Mouse (Mus musculus) myocyte (in vitro differentiated cells): ENCODE data around the gene Dscaml1. TPM values are rescaled to one million over a fixed set of nuclear protein-coding genes. Genes with fewer than 3 reads are reported as not detected.

ENCODE experiments used
- H3K27me3 ChIP-seq: one replicate; pipeline ENCODE4 v1.6.1; 2011; ENCODE audit not compliant: control insufficient read depth, insufficient read depth, insufficient read length
- H3K36me3 ChIP-seq: one replicate; pipeline ENCODE4 v1.6.1; 2011; ENCODE audit not compliant: control insufficient read depth, insufficient read depth
- H3K4me2 ChIP-seq: one replicate; pipeline ENCODE4 v1.6.1; 2011; ENCODE audit warnings: low read depth, control low read depth
- H3K4me3 ChIP-seq: one replicate; pipeline ENCODE4 v1.5.1; 2011; ENCODE audit warnings: mild to moderate bottlenecking, control low read depth, moderate library complexity
- H3K79me2 ChIP-seq: one replicate; pipeline ENCODE4 v1.6.1; 2011; ENCODE audit not compliant: control insufficient read depth, insufficient read depth
- H3ac ChIP-seq: one replicate; pipeline ENCODE4 v1.6.1; 2011; ENCODE audit not compliant: control insufficient read depth, insufficient read length
- CEBPB ChIP-seq: IDR thresholded peaks from 2 replicates; pipeline ENCODE4 v1.6.1; 2011; ENCODE audit warnings: mild to moderate bottlenecking, moderate library complexity; ENCODE audit not compliant: poor library complexity, insufficient read depth, severe bottlenecking
- E2F4 ChIP-seq: IDR thresholded peaks from one replicate; pipeline ENCODE4 v1.6.1; 2011; ENCODE audit warnings: mild to moderate bottlenecking, control low read depth, moderate library complexity; ENCODE audit not compliant: insufficient read depth
- MAX ChIP-seq: IDR thresholded peaks from one replicate; pipeline ENCODE4 v1.6.1; 2011; ENCODE audit warnings: low read depth, mild to moderate bottlenecking, control low read depth
- MYOD1 ChIP-seq, 3 experiments: IDR thresholded peaks; one replicate each; pipeline ENCODE4 v1.6.1; 2011; ENCODE audit warnings: control low read depth in 2 of 3, low read depth in 2 of 3, mild to moderate bottlenecking in 2 of 3, moderate library complexity in 1 of 3; ENCODE audit not compliant: insufficient read length in 2 of 3, control insufficient read depth in 1 of 3
- MYOG ChIP-seq, 3 experiments: IDR thresholded peaks; one replicate each; pipeline ENCODE4 v1.6.1; 2011; ENCODE audit warnings: control low read depth in 2 of 3, low read depth in 2 of 3, mild to moderate bottlenecking in 2 of 3; ENCODE audit not compliant: insufficient read length in 2 of 3, control insufficient read depth in 1 of 3, insufficient read depth in 1 of 3
- POLR2A ChIP-seq: IDR thresholded peaks from one replicate; pipeline ENCODE4 v1.6.1; 2011; ENCODE audit warnings: low read depth, mild to moderate bottlenecking, control low read depth, moderate library complexity; ENCODE audit not compliant: insufficient read length
- POLR2AphosphoS2 ChIP-seq: IDR thresholded peaks from one replicate; pipeline ENCODE4 v1.6.1; 2011; ENCODE audit warnings: low read depth, control low read depth; ENCODE audit not compliant: insufficient read length
- REST ChIP-seq: IDR thresholded peaks from one replicate; pipeline ENCODE4 v1.6.1; 2011; ENCODE audit warnings: mild to moderate bottlenecking, control low read depth, moderate library complexity; ENCODE audit not compliant: insufficient read depth, insufficient read length
- SRF ChIP-seq: IDR thresholded peaks from one replicate; pipeline ENCODE4 v1.6.1; 2011; ENCODE audit warnings: low read depth; ENCODE audit not compliant: control insufficient read depth, insufficient read length
- TCF12 ChIP-seq: IDR thresholded peaks from one replicate; pipeline ENCODE4 v1.6.1; 2011; ENCODE audit warnings: mild to moderate bottlenecking, control low read depth; ENCODE audit not compliant: poor library complexity, insufficient read depth, severe bottlenecking
- TCF3 ChIP-seq: IDR thresholded peaks from one replicate; pipeline ENCODE4 v1.6.1; 2011; ENCODE audit warnings: low read depth, control low read depth; ENCODE audit not compliant: insufficient read length
- USF1 ChIP-seq: IDR thresholded peaks from one replicate; pipeline ENCODE4 v1.6.1; 2011; ENCODE audit warnings: low read depth, mild to moderate bottlenecking, control low read depth, moderate library complexity
- polyA plus RNA-seq: library from polyadenylated mRNA; unstranded; fragments of >200 nt; fragmentation: generic; extraction: Trizol; gene quantifications from one replicate; pipeline ENCODE4 v1.2.1, GENCODE M21; 2012; ENCODE audit warnings: missing spikeins

Gene Dscaml1
- polyA plus RNA-seq, 1 experiment = not detected

GRCm38 (mm10) chr9:45470746-45471471 lies 44.5 kb downstream of the Dscaml1 start:
- TF ChIP-seq MAX (no peak), MYOG (IDR thresholded peaks at IDR 0.05; ENCODE audit: control insufficient read depth in 1 of 3, insufficient read depth in 1 of 3, insufficient read length in 2 of 3, low read depth in 2 of 3) (no peak), SRF (no peak), MYOD1 (IDR thresholded peaks at IDR 0.05; ENCODE audit: control insufficient read depth in 1 of 3, insufficient read length in 2 of 3, low read depth in 2 of 3) (no peak), REST (no peak), POLR2AphosphoS2 (no peak), TCF3 (no peak), USF1 (no peak), CEBPB (no peak), E2F4 (no peak), POLR2A (no peak), TCF12 (no peak)
- Histone ChIP-seq H3K4me3 (no peak overlapping the region), H3K4me2 (no peak overlapping the region), H3K36me3 (no peaks in the 10 kb centered on the region), H3ac (no peak overlapping the region), H3K79me2 (no peaks in the 10 kb centered on the region), H3K27me3 (peaks cover 8% of the 10 kb centered on the region)

GRCm38 (mm10) chr9:45471691-45472090 lies 45.3 kb downstream of the Dscaml1 start:
- H3K36me3 ChIP-seq = no peaks in the 10 kb centered on the region
- no peak overlapping the region for H3ac ChIP-seq
- H3K27me3 ChIP-seq = peaks cover 8% of the 10 kb centered on the region
- H3K4me3 ChIP-seq = no peak overlapping the region
- H3K4me2 ChIP-seq = no peak overlapping the region
- no peak for TF ChIP-seq USF1
- no peak for TF ChIP-seq REST
- TF ChIP-seq POLR2A = no peak
- no peak for TF ChIP-seq CEBPB
- no peak for TF ChIP-seq E2F4
- TF ChIP-seq TCF3 = no peak
- TF ChIP-seq MYOG (IDR thresholded peaks at IDR 0.05; ENCODE audit: control insufficient read depth in 1 of 3, insufficient read depth in 1 of 3, insufficient read length in 2 of 3, low read depth in 2 of 3) = no peak
- TF ChIP-seq TCF12 = no peak
- no peak for TF ChIP-seq MYOD1 (IDR thresholded peaks at IDR 0.05; ENCODE audit: control insufficient read depth in 1 of 3, insufficient read length in 2 of 3, low read depth in 2 of 3)
- no peak for TF ChIP-seq POLR2AphosphoS2
- no peaks in the 10 kb centered on the region for H3K79me2 ChIP-seq

- H3K79me2 ChIP-seq = no peaks in the 10 kb centered on the region
- no peaks in the 10 kb centered on the region for H3K36me3 ChIP-seq
- H3ac ChIP-seq = no peak overlapping the region
- no peak overlapping the region for H3K4me3 ChIP-seq
- no peak for TF ChIP-seq MAX
- no peak for TF ChIP-seq TCF3
- no peak for TF ChIP-seq POLR2AphosphoS2
- no peak for TF ChIP-seq USF1
- no peak for TF ChIP-seq REST
- no peak for TF ChIP-seq E2F4
- no peak for TF ChIP-seq POLR2A
- peaks cover 8% of the 10 kb centered on the region for H3K27me3 ChIP-seq
- no peak overlapping the region for H3K4me2 ChIP-seq
Observed at GRCm38 (mm10) chr9:45474874-45475273, 48.4 kb downstream of the Dscaml1 start.

- H3K36me3 ChIP-seq = no peaks in the 10 kb centered on the region
- no peak for TF ChIP-seq CEBPB
- no peak for TF ChIP-seq USF1
- no peak for TF ChIP-seq TCF3
- no peak for TF ChIP-seq MYOD1 (IDR thresholded peaks at IDR 0.05; ENCODE audit: control insufficient read depth in 1 of 3, insufficient read length in 2 of 3, low read depth in 2 of 3)
- TF ChIP-seq REST = no peak
- TF ChIP-seq MYOG (IDR thresholded peaks at IDR 0.05; ENCODE audit: control insufficient read depth in 1 of 3, insufficient read depth in 1 of 3, insufficient read length in 2 of 3, low read depth in 2 of 3) = no peak
- TF ChIP-seq POLR2A = no peak
- TF ChIP-seq MAX = no peak
- TF ChIP-seq E2F4 = no peak
- no peak for TF ChIP-seq TCF12
- TF ChIP-seq SRF = no peak
- TF ChIP-seq POLR2AphosphoS2 = no peak
- H3K4me2 ChIP-seq = no peak overlapping the region
- peaks cover 21% of the 10 kb centered on the region for H3K27me3 ChIP-seq
- H3K79me2 ChIP-seq = no peaks in the 10 kb centered on the region
- H3ac ChIP-seq = no peak overlapping the region
- no peak overlapping the region for H3K4me3 ChIP-seq
Observed at GRCm38 (mm10) chr9:45480936-45481335, 54.5 kb downstream of the Dscaml1 start.
